Mouse (Mus musculus) colon, adult 2 months (tissue): Measurements from ENCODE around the gene Dmrtc1b. TPM values are rescaled to one million over a fixed set of nuclear protein-coding genes. Genes with fewer than 3 reads are reported as not detected.

Experiments used
- polyA plus RNA-seq: library from polyadenylated mRNA; depleted of rRNA; stranded (reverse); fragments of >200 nt; gene quantifications from 2 replicates; pipeline ENCODE4 v1.2.3, GENCODE M21; 2012; rRNA removed

Gene Dmrtc1b
- polyA plus RNA-seq: not detected in 2 replicates

DNA sequence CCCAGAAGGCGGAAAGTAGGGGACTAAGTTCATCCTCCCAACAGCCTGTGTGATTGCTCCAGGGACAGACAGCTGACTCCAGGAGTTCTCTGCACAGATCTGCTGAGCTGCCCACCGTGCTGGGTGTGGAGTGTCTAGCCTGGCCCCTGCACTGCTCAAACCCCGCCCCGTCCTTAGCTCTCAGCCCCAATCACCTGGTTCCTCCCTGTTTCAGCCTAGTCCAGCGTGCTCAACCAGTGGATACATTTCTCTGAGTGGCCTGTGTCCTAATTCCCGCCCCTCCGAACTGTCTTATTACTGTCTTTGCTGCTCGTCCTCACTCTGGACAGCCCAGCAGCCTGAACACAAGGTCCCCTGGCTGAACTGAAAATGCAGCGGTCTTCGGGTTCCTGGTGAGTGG lies at the start of gene Dmrtc1b, which contains the start of gene Gm9112:
TSS of gene Dmrtc1b (plus strand) at position 331 of the 400 bp plus-strand sequence.
TSS of gene Gm9112 (minus strand) at position 101 of the 400 bp plus-strand sequence.

GRCm38 (mm10) chrX:102686872-102687271 lies 20.8 kb upstream of the Dmrtc1b start, which contains the start of gene Gm3880:
TSS of gene Gm3880 (minus strand) at chrX:102686972.

Other genes with a start within 250 kb of the Dmrtc1b start
- gene Hdac8, start 202.5 kb upstream of the Dmrtc1b start, polyA plus RNA-seq: 1.8 and 2.4 TPM in 2 replicates
- 4.1 and 4.9 TPM in 2 replicates for gene Phka1, start 63.6 kb upstream of the Dmrtc1b start, polyA plus RNA-seq
- not detected in 2 replicates for gene Gm3880, start 20.9 kb upstream of the Dmrtc1b start, polyA plus RNA-seq
- gene Gm9112, start 230 bp upstream of the Dmrtc1b start, polyA plus RNA-seq: not detected in 2 replicates
- not detected in 2 replicates for gene Dmrtc1c1, start 95.1 kb downstream of the Dmrtc1b start, polyA plus RNA-seq
- not detected in 2 replicates for gene Dmrtc1c2, start 146.8 kb downstream of the Dmrtc1b start, polyA plus RNA-seq
- gene 1700031F05Rik, start 160.1 kb downstream of the Dmrtc1b start, polyA plus RNA-seq: not detected in 2 replicates
- gene Dmrtc1a, start 200.8 kb downstream of the Dmrtc1b start, polyA plus RNA-seq: 0.09 TPM in 1 of 2 replicates, not detected in the other
- gene 1700011M02Rik, start 201.0 kb downstream of the Dmrtc1b start, polyA plus RNA-seq: not detected in 2 replicates
- gene 1700018G05Rik, start 220.5 kb downstream of the Dmrtc1b start, polyA plus RNA-seq: not detected in 2 replicates